Mouse (Mus musculus): ENCODE results near the gene Ddx19a. TPM values are rescaled to one million over a fixed set of nuclear protein-coding genes. Genes with fewer than 3 reads are reported as not detected.
A peak's percentile ranks its signal among the peaks of the same experiment; 100 is the strongest.
"Not testable (repeated sequence)": the region's sequence is repeated elsewhere in the genome, so short reads cannot be mapped to it uniquely, and the experiment has no call there.

Ddx19a gene
- 15.8 and 21.4 TPM in 2 replicates for polyA plus RNA-seq (2012; ENCODE audit: insufficient read depth, insufficient read length, missing spikeins)

DNA sequence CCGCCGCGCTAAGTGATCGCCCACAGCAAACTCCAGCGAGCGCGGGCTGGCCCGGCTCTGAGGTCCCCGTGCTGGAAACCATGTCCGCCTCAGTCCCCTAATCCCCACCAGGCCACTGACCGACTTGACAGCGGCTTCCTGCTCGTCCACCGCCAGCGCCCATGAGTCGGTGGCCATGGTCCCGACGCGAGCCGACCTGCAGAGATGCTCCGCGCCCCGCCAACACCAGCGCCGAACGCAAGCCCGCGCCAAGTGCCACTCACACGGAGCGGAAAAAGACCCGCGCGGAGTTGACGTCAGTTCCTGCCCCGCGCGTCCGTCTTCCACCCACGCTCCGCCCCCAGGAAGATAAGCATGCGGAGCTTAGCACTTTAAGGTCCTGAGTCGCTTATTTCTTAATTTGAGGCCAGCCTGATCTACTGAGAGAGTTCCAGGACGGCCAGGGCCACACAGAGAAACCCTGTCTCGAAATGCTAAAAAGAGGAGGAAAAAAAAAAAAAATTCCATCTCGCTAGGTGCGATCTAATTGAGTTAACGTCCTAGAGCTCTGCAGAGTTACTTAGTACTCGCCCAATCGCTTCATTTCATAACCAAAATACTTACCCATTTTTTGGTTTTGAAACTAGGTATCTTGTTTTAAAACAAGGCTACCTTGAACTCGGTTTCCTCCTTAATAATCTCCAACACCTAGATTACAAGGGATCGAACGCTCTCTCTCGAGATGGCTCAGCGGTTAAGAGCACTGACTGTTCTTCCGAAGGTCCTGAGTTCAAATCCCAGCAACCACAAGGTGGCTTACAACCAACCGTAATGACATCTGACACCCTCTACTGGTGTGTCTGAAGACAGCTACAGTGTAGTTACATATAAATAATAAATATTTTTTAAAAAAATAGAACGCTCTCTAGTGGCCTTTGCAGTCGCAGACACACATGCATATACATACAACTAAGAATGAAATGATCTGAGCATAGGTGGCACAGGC, at the start of gene Ddx19a:
Gene Ddx19a, minus strand, starts transcription at position 254 of the 985 bp plus-strand sequence.
- H3K27ac ChIP-seq (replicated peaks; ENCODE audit: low read depth, low read length): peak within 1 kb of the TSS; percentile 79
- peaks cover 5% of the 10 kb centered on the region for H3K4me1 ChIP-seq (ENCODE audit: control insufficient read depth, insufficient read depth, insufficient read length, low read length)
- peak within 1 kb of the TSS; percentile 99 for H3K4me3 ChIP-seq (ENCODE audit: insufficient read depth, low read depth, low read length)

DNA sequence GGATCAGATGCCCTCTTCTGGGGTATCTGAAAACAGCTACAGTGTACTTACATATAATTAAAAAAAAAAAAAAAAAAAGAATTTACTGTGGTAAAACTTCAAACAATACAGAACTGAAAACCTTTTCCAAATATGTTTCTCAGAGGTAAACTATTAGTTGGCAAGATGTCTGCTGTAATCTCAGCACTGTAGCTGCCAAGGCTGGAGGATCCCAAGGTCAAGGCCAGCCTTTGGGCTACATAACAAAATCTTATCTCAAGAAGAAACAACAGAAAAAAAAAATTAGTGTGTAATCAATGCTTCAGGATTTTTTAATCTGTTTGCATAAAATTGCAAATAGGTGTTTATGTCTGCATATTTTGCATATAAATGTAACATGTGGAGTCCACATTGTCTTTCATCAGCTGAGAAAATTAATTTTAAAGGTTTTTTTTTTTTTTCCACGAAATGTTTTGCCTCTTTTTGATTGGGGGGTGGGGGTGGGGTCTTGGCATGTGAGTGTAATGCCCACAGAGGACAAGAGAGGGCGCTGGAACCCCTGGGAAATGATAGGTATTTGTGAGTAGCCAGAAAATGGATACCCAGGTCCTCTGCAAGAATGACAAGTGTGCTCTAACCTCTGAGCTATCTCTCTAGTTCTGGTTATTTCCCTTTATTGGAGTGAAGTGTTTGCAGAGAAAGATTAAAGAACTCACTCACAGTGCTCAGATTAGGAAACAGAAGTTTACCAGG, 46.6 kb upstream of the Ddx19a start:
- no peak overlapping the region for H3K4me3 ChIP-seq (ENCODE audit: insufficient read depth, low read depth, low read length)
- H3K27ac ChIP-seq (replicated peaks; ENCODE audit: low read depth, low read length): no peak overlapping the region
- H3K4me1 ChIP-seq (ENCODE audit: control insufficient read depth, insufficient read depth, insufficient read length, low read length): no peaks in the 10 kb centered on the region

DNA sequence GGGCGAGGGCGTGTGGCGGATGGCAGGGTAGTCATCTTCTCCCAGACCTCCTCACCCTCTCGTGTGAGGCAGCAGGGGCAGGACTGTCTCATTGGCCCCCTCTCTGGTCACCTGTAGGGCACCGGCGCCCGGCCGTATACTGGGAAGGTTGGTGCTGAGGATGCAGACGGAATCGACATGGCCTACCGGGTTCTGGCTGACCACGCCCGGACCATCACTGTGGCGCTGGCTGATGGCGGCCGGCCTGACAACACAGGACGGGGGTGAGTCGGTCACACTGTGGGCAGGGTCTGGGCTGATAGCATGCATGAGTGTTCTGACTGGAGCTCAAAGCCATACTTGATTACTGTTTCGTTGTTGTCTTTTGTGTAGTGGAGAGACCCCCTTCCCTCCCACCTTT, 44.9 kb upstream of the Ddx19a start:
- H3K27ac ChIP-seq (replicated peaks; ENCODE audit: low read depth, low read length): no peak overlapping the region
- no peaks in the 10 kb centered on the region for H3K4me1 ChIP-seq (ENCODE audit: control insufficient read depth, insufficient read depth, insufficient read length, low read length)
- no peak overlapping the region for H3K4me3 ChIP-seq (ENCODE audit: insufficient read depth, low read depth, low read length)

DNA sequence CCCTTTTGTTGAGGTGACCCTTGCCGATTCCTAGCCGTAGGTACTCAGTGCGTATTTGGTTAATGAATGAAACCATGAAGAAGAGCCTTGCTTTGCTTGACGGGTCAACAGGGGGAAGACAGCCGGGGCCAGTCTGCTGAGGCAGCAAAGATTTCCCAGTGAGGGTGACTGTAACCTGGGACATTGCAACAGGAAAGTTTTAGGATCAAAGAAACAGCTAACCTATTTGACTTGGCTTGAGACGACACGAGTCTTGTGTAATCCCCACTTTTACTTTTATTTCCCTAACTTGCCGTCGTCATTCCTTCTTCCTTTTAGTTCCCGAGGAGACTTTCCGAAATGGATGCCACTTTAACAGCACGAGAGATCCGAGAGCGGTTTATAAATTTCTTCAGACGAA, 39.0 kb upstream of the Ddx19a start:
- no peak overlapping the region for H3K27ac ChIP-seq (replicated peaks; ENCODE audit: low read depth, low read length)
- H3K4me1 ChIP-seq (ENCODE audit: control insufficient read depth, insufficient read depth, insufficient read length, low read length): no peaks in the 10 kb centered on the region
- no peak overlapping the region for H3K4me3 ChIP-seq (ENCODE audit: insufficient read depth, low read depth, low read length)

DNA sequence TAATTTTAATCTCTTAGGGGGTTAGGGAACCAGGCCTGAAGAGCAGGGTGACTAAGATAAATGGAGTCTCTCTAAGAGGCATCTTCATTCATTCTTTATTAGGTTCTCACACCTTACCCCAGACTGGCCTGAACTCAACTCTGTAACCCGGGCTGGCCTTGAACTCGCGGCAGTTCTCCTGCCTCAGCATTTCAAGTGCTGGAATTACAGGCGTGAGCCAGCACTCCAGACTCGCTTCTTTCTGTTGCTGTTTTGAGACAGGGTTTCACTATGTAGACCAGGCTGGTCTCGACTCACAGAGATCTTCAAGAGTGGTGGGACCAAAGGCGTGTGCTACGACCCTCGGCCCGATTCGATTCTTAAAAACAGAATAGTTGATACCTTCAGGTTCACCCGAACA, 36.7 kb upstream of the Ddx19a start:
- Histone ChIP-seq H3K27ac (replicated peaks; ENCODE audit: low read depth, low read length) (peak overlapping the region; percentile 76), H3K4me3 (ENCODE audit: insufficient read depth, low read depth, low read length) (peak overlapping the region; percentile 74), H3K4me1 (ENCODE audit: control insufficient read depth, insufficient read depth, insufficient read length, low read length) (no peaks in the 10 kb centered on the region)

DNA sequence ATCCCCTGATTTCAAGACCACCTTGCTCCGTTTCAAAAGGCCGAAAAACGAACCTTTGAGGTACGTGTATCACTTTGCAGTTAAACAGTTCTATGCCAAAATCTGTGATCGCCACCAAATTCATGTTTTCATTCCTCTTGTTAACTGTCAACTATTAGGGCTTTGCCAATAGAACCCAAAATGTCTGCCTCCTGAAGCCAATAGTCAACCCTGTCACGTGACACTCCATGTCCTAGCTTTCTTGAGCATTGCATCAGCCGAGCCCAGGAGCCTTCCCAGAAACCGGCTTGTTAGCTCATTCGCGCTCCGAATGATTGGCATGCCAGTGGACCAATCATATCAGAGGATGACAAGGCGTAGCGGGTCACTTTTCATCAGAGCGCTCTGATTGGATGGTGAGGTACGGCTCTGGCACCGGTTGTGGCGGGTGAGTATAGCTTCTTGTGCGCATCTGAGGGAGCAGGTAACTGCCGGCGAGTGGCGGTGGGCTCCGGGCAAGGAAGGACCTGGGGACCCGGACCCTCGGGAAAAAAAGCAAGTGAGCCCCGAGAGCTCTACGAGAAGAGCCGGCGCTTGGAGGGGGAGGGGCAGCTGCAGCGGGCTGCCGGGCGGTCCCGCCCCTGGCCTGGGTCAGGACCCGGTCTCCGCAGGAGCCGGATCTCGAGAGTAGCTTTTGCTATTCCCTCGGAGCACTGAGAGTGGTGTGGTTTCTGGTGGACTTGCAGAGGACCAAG, 36.0 kb upstream of the Ddx19a start:
- H3K4me1 ChIP-seq (ENCODE audit: control insufficient read depth, insufficient read depth, insufficient read length, low read length): no peaks in the 10 kb centered on the region
- H3K27ac ChIP-seq (replicated peaks; ENCODE audit: low read depth, low read length): peak overlapping the region; percentile 76
- H3K4me3 ChIP-seq (ENCODE audit: insufficient read depth, low read depth, low read length): peak overlapping the region; percentile 74

DNA sequence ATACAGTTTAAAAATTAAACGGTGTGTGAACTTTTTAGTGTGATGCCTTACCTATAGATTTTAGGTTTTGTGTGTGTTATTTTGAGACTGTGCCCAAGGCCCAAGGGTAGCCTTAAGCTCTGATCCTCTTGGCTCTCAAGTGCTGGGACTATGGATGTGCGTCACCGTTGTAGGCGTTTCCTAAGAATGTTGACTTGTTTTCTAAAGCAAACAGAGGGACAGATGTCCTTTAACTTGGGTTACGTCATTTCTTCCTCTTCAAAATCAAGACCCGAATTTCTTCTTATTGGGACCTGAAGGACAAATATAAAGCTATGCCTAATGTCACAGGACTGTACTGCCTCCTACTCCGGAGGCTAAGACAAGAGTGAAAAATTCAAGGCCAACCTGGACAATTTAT, 35.3 kb upstream of the Ddx19a start, which contains the start of gene Aars:
Gene Aars, plus strand, starts transcription at position 229 of the 400 bp plus-strand sequence.
- peak within 1 kb of the TSS; percentile 74 for H3K4me3 ChIP-seq (ENCODE audit: insufficient read depth, low read depth, low read length)

DNA sequence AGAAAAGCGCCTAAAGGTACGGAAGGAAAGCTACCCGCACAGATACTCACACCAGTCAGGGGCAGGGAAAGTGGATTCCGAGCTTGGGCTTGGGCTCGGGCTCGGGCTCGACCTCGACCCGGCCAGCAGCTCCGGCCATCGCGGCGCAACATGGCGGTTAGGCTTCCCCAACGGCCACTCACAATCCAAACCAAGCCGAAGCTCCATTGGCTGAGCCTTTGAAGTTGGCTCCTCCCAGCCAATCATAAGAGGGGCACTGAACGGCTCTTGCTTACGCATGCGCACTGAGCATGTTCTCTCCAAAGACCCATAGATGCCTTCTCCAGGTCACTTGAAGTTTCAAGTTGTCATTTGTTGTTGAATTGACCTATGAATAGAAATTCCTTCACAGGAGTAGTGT, 34.0 kb upstream of the Ddx19a start, which contains the start of gene Ddx19b:
Gene Ddx19b, minus strand, starts transcription at position 180 of the 400 bp plus-strand sequence.
- no peak within 1 kb of the TSS for H3K4me3 ChIP-seq (ENCODE audit: insufficient read depth, low read depth, low read length)
- no peaks in the 10 kb centered on the region for H3K4me1 ChIP-seq (ENCODE audit: control insufficient read depth, insufficient read depth, insufficient read length, low read length)
- no peak within 1 kb of the TSS for H3K27ac ChIP-seq (replicated peaks; ENCODE audit: low read depth, low read length)

More for the DNA sequence above, 35.3 kb upstream of the Ddx19a start, which contains the start of gene Aars:
- no peaks in the 10 kb centered on the region for H3K4me1 ChIP-seq (ENCODE audit: control insufficient read depth, insufficient read depth, insufficient read length, low read length)
- H3K27ac ChIP-seq (replicated peaks; ENCODE audit: low read depth, low read length): peak within 1 kb of the TSS; percentile 76

DNA sequence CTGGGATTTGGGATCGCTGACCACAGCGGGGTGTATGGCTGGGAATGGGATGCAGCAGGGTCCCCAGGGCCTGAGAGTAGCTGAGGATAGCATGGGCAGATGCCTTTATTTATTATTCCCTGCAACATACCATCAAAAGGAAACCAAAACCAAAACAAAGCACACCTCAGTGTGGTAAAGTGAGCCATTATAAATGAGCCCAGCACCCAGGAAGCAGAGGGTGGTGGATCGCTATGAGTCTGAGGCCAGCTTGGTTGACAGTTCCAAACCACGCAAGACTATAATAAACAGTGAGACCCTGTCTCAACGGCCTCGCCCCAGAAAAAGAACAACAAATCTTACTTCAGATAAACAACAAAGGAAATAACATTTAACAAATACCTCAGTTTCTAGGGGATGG, 32.4 kb upstream of the Ddx19a start:
- Histone ChIP-seq H3K27ac (replicated peaks; ENCODE audit: low read depth, low read length) (no peak overlapping the region), H3K4me1 (ENCODE audit: control insufficient read depth, insufficient read depth, insufficient read length, low read length) (no peaks in the 10 kb centered on the region), H3K4me3 (ENCODE audit: insufficient read depth, low read depth, low read length) (no peak overlapping the region)

DNA sequence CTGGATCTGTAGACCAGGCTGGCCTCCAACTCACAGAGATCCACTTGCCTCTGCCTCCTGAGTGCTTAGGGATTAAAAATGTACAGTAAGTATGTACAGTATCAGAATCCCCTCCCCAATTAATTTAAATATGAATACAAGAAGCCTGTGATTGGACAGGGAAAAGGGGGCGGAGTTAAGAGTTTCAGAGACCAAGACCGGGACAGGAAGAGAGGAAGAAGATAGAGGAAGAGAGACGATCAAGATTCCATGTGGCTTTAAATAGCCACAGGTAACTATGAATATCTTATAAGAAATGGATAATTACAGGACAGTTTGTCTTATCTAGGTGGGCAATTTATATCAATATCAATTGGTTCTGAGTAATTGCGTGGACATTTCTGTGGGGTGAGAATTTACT, 32.0 kb upstream of the Ddx19a start:
- Histone ChIP-seq H3K4me3 (ENCODE audit: insufficient read depth, low read depth, low read length) (no peak overlapping the region), H3K4me1 (ENCODE audit: control insufficient read depth, insufficient read depth, insufficient read length, low read length) (no peaks in the 10 kb centered on the region), H3K27ac (replicated peaks; ENCODE audit: low read depth, low read length) (no peak overlapping the region)

DNA sequence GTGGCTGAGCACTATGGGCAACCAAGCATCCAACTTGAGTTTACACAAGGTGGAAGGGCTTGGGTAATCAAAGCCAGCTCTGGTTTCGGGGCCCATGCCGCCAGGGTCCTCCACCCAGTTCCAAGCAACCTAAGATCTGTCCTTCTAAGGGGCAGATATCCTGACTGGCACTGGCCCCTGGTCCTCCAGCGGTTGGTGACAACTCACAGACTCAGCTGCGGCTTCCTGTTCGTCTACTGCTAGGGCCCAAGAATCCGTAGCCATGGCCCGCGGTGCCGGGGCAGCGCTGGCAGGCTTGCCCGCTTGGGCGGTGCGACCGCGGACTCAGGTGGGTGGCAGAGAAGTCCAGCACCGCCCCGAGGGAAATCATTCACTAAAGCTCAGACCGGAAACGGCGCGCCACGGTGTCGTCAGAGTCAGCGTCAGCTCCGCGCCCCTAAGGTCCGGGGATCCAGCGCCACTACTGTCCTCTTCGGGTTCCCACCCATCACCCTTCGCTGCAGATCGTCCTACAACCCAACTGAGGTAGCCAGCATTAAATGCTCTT, 29.9 kb upstream of the Ddx19a start:
- Histone ChIP-seq H3K4me3 (ENCODE audit: insufficient read depth, low read depth, low read length) (peak overlapping the region; percentile 75), H3K27ac (replicated peaks; ENCODE audit: low read depth, low read length) (peak overlapping the region; percentile 56), H3K4me1 (ENCODE audit: control insufficient read depth, insufficient read depth, insufficient read length, low read length) (no peaks in the 10 kb centered on the region)

DNA sequence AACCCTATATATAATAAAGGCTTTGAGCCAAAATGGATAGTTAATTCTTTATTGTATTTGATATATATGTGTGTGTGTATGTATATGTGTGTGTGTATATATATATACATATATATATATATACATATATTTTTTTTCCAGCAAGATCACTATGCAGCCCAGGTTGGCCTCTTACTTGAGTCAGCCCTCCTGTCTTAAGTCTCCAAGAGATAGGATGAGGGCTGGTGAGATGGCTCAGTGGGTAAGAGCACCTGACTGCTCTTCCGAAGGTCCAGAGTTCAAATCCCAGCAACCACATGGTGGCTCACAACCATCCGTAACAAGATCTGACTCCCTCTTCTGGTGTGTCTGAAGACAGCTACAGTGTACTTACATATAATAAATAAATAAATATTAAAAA, 29.0 kb upstream of the Ddx19a start:
- H3K4me1 ChIP-seq (ENCODE audit: control insufficient read depth, insufficient read depth, insufficient read length, low read length); H3K4me3 ChIP-seq (ENCODE audit: insufficient read depth, low read depth, low read length): not testable (repeated sequence)

DNA sequence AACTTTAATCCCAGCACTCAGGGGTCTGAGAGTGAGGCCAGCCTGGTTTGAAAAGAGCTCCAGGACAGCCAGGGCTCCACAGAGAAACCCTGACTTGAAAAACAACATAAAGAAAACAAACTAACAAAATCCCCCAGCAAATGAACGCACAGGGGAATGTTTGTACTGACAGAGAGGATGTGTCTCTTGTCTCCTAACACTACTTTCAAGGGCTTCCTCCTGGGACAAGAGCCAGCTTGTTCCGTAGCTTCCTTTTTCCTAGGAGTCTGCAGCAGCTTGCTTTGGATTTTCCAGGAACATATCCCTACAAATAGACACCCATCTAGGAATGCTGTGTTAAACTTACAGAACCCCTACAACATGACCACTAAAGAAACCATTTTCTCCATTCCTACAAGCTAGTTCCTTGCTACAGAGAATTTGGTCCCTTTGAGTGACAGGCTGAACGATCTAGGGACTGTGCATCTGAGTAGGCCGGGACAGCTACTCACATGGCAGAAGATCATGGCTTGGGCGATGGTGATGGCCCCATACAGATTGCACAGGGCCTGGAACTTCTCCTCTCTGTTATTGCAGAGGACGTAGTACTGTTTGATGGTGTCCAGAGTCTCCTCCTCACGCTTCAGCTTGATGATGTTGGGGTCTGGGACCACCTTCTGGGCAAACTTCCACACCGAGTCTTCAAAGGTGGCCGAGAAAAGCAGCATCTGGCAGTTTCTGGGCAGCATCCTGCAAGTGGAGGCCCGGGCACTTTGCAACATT, 12.8 kb upstream of the Ddx19a start:
- not testable (repeated sequence) for H3K4me3 ChIP-seq (ENCODE audit: insufficient read depth, low read depth, low read length); H3K4me1 ChIP-seq (ENCODE audit: control insufficient read depth, insufficient read depth, insufficient read length, low read length); H3K27ac ChIP-seq (replicated peaks; ENCODE audit: low read depth, low read length)

More for the DNA sequence above, 29.0 kb upstream of the Ddx19a start:
- H3K27ac ChIP-seq (replicated peaks; ENCODE audit: low read depth, low read length): not testable (repeated sequence)
